Mouse (Mus musculus) limb, embryonic 15.5 days (tissue): ENCODE measurements at regions not wholly inside any gene's neighbourhood (a gene's known extent, or its start where the extent isn't known, plus 50 kb on each side); places are given as distances from the start of the nearest gene placed in this dataset.

ENCODE experiments used
- ATAC-seq: fragments of 200-750 bp; cut with Nextera tagmentation; 2 replicates; pipeline ENCODE4 v1.8.0; 2017; ENCODE audit warnings: low read depth, moderate TSS enrichment; ENCODE audit not compliant: insufficient number of reproducible peaks, low FRiP score, low TSS enrichment
- H3K27ac ChIP-seq: fragments of 300-500 bp; sonication (generic); 2 replicates; pipeline ENCODE4 v1.5.1; 2015; ENCODE audit warnings: moderate library complexity, mild to moderate bottlenecking, inconsistent platforms
- H3K27me3 ChIP-seq: fragments of 300-500 bp; sonication (generic); 2 replicates; pipeline ENCODE4 v1.6.1; 2015; ENCODE audit warnings: inconsistent platforms
- H3K36me3 ChIP-seq: fragments of 300-500 bp; sonication (generic); 2 replicates; pipeline ENCODE4 v1.6.1; 2015; ENCODE audit warnings: inconsistent platforms
- H3K4me1 ChIP-seq: fragments of 300-500 bp; sonication (generic); 2 replicates; pipeline ENCODE4 v1.6.1; 2015; ENCODE audit warnings: inconsistent platforms
- H3K4me2 ChIP-seq: fragments of 300-500 bp; sonication (generic); 2 replicates; pipeline ENCODE4 v1.6.1; 2015; ENCODE audit warnings: mild to moderate bottlenecking, inconsistent platforms
- H3K4me3 ChIP-seq: fragments of 300-500 bp; sonication (generic); 2 replicates; pipeline ENCODE4 v1.5.1; 2015; ENCODE audit warnings: mild to moderate bottlenecking, inconsistent platforms
- H3K9ac ChIP-seq: fragments of 300-500 bp; sonication (generic); 2 replicates; pipeline ENCODE4 v1.6.1; 2015; ENCODE audit warnings: inconsistent platforms
- H3K9me3 ChIP-seq: fragments of 300-500 bp; sonication (generic); 2 replicates; pipeline ENCODE4 v1.6.1; 2016; ENCODE audit warnings: inconsistent platforms
- WGBS: fragments of 180-500 bp; shearing (Covaris S2); methylation state at CpG from one replicate; pipeline ENCODE4 v1.1.7; 2015; 5-methylcytosine and 5-hydroxymethylcytosine counted together

DNA sequence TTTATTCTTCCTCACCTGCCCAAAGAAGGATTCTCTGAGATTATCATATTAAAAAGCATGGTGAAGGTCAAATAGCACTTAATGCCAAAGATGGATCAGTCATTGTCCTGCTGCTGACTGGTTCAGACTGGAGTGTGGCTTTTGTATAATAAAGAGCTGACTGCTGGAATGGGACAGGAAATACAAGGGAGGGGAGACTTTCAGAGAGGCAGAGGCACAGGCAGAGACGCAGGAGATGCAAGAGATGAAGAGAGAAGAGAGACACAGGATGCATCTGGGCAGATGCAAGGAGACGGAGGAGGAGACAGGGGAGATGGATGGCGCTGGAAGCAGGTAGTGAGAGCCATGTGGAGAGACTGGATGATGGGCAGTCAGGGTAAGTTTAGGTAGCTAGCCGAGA, 65.4 kb upstream of the Glrp1 start:
- H3K9me3 ChIP-seq: no peaks in the 10 kb centered on the region
- H3K36me3 ChIP-seq: no peaks in the 10 kb centered on the region
- no peak for ATAC-seq
- 78% methylated on average over 4 of the region's 4 CpGs for WGBS
- H3K27ac ChIP-seq: no peak overlapping the region
- H3K4me3 ChIP-seq: no peak overlapping the region
- no peaks in the 10 kb centered on the region; the same call in 1 of the 2 replicates for H3K4me1 ChIP-seq
- no peaks in the 10 kb centered on the region for H3K27me3 ChIP-seq
- no peak overlapping the region for H3K9ac ChIP-seq
- H3K4me2 ChIP-seq: no peak overlapping the region

DNA sequence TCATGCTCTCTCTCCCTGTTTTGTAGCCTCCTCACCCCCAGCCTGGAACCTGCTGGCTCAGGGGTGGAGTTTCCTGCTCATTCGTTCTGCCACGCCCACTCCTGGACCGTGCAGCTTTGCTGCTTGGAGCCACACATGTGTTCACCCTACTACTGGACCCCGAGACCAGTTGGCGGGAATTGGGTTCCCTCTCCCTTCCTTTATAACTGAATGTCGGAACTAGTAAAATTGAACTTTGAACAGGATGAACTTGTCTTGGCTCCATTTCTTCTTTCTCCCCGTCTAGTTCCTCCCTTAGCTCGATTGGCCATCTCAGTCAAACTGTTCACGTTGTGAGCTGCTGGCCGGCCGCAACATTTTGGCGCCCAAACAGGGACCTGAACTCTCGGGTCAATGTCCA, 62.3 kb upstream of the Glrp1 start:
- no peak overlapping the region for H3K4me2 ChIP-seq
- H3K9me3 ChIP-seq: no peaks in the 10 kb centered on the region
- no peak overlapping the region for H3K9ac ChIP-seq
- no peak overlapping the region for H3K4me3 ChIP-seq
- no peak overlapping the region for H3K27ac ChIP-seq
- no peaks in the 10 kb centered on the region for H3K36me3 ChIP-seq
- no peak for ATAC-seq
- no peaks in the 10 kb centered on the region for H3K27me3 ChIP-seq
- WGBS: 90% methylated on average over 13 of the region's 13 CpGs
- no peaks in the 10 kb centered on the region; the same call in 1 of the 2 replicates for H3K4me1 ChIP-seq

DNA sequence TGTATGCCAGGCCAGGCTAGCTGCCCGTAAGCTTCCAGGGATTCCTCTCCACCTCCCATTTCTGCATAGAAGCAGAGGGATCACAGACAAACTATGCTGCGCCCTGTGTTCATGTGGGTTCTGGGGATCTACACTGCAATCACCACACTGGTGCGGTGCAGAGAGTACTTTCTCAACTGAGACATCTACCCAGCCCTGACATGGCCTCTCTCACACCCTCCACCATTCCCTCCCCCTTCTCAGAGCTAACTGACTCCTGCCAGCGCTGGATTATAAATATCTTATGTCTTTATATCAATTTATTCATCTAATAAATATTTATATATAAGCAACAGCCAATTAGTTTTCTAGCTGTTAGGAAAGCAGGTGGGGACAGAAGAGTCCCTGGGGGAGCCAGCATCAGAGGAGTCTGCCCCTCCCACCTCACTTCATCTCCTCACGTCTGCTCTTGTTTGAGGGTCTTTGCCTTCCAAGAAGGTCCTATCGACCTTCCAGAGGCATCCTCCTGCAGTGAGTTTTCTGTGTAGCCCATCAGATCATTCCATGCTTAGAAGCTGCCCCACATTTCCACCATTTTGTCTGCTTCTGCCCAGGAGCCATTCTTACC, 58.7 kb upstream of the Glrp1 start:
- no peak for ATAC-seq
- 75% methylated on average over 6 of the region's 6 CpGs for WGBS
- H3K4me3 ChIP-seq: no peak overlapping the region
- no peak overlapping the region for H3K9ac ChIP-seq
- no peaks in the 10 kb centered on the region for H3K36me3 ChIP-seq
- no peak overlapping the region for H3K27ac ChIP-seq
- no peak overlapping the region for H3K4me2 ChIP-seq
- H3K9me3 ChIP-seq: no peaks in the 10 kb centered on the region
- H3K27me3 ChIP-seq: no peaks in the 10 kb centered on the region
- no peaks in the 10 kb centered on the region for H3K4me1 ChIP-seq

DNA sequence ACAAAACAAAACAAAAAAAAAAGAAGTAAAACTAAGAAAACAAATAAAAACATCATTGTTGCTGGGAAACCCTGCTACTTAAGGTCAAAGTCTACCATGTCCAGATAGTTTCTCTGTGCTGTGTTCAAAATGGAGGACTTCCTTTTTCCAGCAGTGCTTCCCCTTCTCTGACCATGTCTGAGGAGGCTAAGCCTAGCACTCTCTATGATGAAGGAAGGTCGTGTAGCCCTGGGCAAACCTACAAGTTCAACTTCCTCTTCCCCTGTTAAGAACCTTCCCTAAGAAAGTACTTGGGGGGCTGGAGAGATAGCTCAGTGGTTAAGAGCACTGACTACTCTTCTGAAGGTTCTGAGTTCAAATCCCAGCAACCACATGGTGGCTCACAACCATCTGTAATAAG, 57.3 kb upstream of the Glrp1 start:
- Histone ChIP-seq H3K9ac (no peak overlapping the region), H3K27ac (no peak overlapping the region), H3K4me1 (no peaks in the 10 kb centered on the region), H3K27me3 (no peaks in the 10 kb centered on the region), H3K9me3 (no peaks in the 10 kb centered on the region), H3K4me3 (no peak overlapping the region), H3K36me3 (no peaks in the 10 kb centered on the region), H3K4me2 (no peak overlapping the region)
- no peak for ATAC-seq
- WGBS: 76% methylated on average over 1 of the region's 1 CpGs

DNA sequence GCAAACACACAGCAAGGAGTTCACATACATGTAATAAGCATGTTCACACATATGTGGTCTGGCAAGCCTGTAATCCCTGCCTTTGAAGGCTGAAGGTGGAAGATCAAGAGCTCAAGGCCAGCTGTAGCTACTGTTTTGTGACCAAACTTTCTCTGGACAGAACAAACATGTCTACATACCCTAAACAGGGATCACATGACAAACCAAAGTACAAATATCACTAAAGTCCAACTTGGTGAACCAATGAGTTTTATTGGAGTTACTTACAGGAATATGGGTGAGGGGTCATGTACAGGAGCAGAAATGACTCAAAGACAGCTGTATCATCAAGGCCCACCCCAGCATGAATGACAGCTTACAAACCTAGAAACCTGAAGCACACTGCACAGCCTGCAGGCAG, 56.6 kb upstream of the Glrp1 start:
- no peaks in the 10 kb centered on the region for H3K4me1 ChIP-seq
- no peak overlapping the region for H3K4me2 ChIP-seq
- H3K9ac ChIP-seq: no peak overlapping the region
- no peaks in the 10 kb centered on the region for H3K36me3 ChIP-seq
- H3K9me3 ChIP-seq: no peaks in the 10 kb centered on the region
- no peaks in the 10 kb centered on the region for H3K27me3 ChIP-seq
- no peak overlapping the region for H3K27ac ChIP-seq
- H3K4me3 ChIP-seq: no peak overlapping the region
- no peak for ATAC-seq

DNA sequence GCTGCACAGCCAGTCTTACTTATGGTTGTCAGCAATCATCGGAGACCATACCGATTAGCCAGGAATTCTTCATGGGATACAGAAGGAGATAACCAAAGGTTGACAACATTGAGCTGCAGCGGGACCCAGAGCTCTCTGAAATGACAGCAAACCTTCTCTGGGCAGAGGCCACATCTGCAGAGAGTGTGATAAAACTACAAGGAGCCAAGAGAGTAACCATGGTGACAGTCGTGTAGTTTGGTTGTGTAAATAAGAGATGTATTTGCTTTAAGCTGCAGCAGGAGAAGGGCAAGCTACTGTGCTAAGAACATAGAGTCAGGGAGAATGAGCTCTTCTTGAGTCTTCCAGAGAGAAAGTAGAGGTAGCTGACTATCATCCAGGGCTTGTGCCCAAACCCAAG, 55.0 kb upstream of the Glrp1 start:
- Histone ChIP-seq H3K9me3 (no peaks in the 10 kb centered on the region), H3K4me1 (no peaks in the 10 kb centered on the region), H3K4me2 (no peak overlapping the region), H3K36me3 (no peaks in the 10 kb centered on the region), H3K27ac (no peak overlapping the region), H3K9ac (no peak overlapping the region), H3K4me3 (no peak overlapping the region), H3K27me3 (no peaks in the 10 kb centered on the region)
- ATAC-seq: no peak
- 79% methylated on average over 4 of the region's 4 CpGs for WGBS

DNA sequence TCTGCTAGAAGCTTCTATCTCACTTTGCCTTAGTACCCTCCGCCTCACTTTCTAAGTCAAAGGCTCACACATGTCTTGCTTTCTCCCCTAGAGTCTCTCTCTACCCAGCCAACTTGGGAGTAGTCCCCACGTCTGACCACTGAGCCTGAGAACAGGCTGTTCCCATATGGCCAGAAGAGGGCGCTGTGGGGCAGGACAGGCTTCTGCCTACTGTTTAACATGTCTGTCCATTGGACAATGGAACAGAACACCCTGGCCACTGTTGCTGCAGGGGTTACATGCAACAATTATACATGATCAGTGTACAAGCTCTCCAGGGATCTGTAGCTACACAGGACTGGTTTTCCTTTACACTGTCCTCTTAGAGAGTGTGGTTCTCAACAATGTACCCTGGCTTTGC, 52.5 kb upstream of the Glrp1 start:
- H3K9ac ChIP-seq: no peak overlapping the region
- no peak overlapping the region for H3K27ac ChIP-seq
- H3K27me3 ChIP-seq: no peaks in the 10 kb centered on the region
- H3K9me3 ChIP-seq: no peaks in the 10 kb centered on the region
- ATAC-seq: no peak
- H3K36me3 ChIP-seq: no peaks in the 10 kb centered on the region
- whole genome bisulfite sequencing: 33% methylated on average over 3 of the region's 3 CpGs
- no peak overlapping the region for H3K4me3 ChIP-seq
- no peak overlapping the region for H3K4me2 ChIP-seq
- H3K4me1 ChIP-seq: peaks cover 5% of the 10 kb centered on the region

DNA sequence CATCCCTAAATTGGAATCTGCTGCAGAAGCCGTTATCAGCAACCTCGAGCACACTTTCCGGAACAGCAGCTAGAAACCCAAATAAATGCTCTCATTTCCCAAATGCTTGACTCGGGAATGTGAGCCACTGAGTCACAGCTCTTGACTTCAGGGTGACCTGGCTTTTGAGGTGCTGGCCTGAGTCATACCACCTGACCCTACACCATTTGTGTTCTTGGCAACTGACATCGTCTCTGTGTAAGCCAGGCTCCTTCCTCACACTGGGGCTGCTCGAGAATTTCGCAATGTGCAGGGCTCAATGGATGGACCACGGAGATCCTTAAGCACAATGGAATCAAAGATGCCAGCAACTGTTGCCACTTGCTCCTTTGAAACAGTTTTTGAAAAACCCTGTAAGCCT, 50.9 kb upstream of the Glrp1 start:
- WGBS: 38% methylated on average over 8 of the region's 8 CpGs
- no peaks in the 10 kb centered on the region for H3K36me3 ChIP-seq
- H3K4me2 ChIP-seq: no peak overlapping the region
- peaks cover 5% of the 10 kb centered on the region for H3K4me1 ChIP-seq
- no peak overlapping the region for H3K27ac ChIP-seq
- no peak overlapping the region for H3K4me3 ChIP-seq
- H3K9ac ChIP-seq: no peak overlapping the region
- no peak for ATAC-seq
- no peaks in the 10 kb centered on the region for H3K9me3 ChIP-seq
- H3K27me3 ChIP-seq: no peaks in the 10 kb centered on the region
